Mouse (Mus musculus) midbrain, embryonic 13.5 days (tissue): ENCODE measurements at regions not wholly inside any gene's neighbourhood (a gene's known extent, or its start where the extent isn't known, plus 50 kb on each side); places are given as distances from the start of the nearest gene placed in this dataset.

Source experiments
- ATAC-seq: fragments of 200-750 bp; cut with Nextera tagmentation; 2 replicates; pipeline ENCODE4 v1.8.0; 2017; ENCODE audit warnings: mild to moderate bottlenecking, moderate TSS enrichment, moderate library complexity
- H3K27ac ChIP-seq: fragments of 300-500 bp; sonication (generic); 2 replicates; pipeline ENCODE4 v1.5.1; 2015; ENCODE audit warnings: inconsistent platforms, mild to moderate bottlenecking, moderate library complexity
- H3K27me3 ChIP-seq: fragments of 300-500 bp; sonication (generic); 2 replicates; pipeline ENCODE4 v1.6.1; 2015; ENCODE audit warnings: mild to moderate bottlenecking, inconsistent platforms
- H3K36me3 ChIP-seq: fragments of 300-500 bp; sonication (generic); 2 replicates; pipeline ENCODE4 v1.6.1; 2015; ENCODE audit warnings: mild to moderate bottlenecking, inconsistent platforms
- H3K4me1 ChIP-seq: fragments of 300-500 bp; sonication (generic); replicated peaks from 2 replicates; pipeline ENCODE4 v1.6.1; 2015; ENCODE audit warnings: inconsistent platforms
- H3K4me2 ChIP-seq: fragments of 300-500 bp; sonication (generic); replicated peaks from 2 replicates; pipeline ENCODE4 v1.6.1; 2015; ENCODE audit warnings: moderate library complexity, mild to moderate bottlenecking, inconsistent platforms
- H3K4me3 ChIP-seq: fragments of 300-500 bp; sonication (generic); replicated peaks from 2 replicates; pipeline ENCODE4 v1.5.1; 2015; ENCODE audit warnings: mild to moderate bottlenecking, inconsistent platforms
- H3K9ac ChIP-seq: fragments of 300-500 bp; sonication (generic); replicated peaks from 2 replicates; pipeline ENCODE4 v1.6.1; 2015; ENCODE audit warnings: mild to moderate bottlenecking, inconsistent platforms
- H3K9me3 ChIP-seq: fragments of 300-500 bp; sonication (generic); 2 replicates; pipeline ENCODE4 v1.6.1; 2016; ENCODE audit warnings: mild to moderate bottlenecking, inconsistent platforms
- WGBS: fragments of 180-500 bp; shearing (Covaris S2); methylation state at CpG from one replicate; pipeline ENCODE4 v1.1.7; 2015; 5-methylcytosine and 5-hydroxymethylcytosine counted together

- no peak overlapping the region for H3K27ac ChIP-seq
- H3K9ac ChIP-seq = no peak overlapping the region
- no peak overlapping the region for H3K4me2 ChIP-seq
- H3K9me3 ChIP-seq = no peaks in the 10 kb centered on the region
- H3K36me3 ChIP-seq = no peaks in the 10 kb centered on the region
- H3K4me3 ChIP-seq = no peak overlapping the region
- ATAC-seq = 0 out of 2 replicates have a peak, but pooled peaks have one; percentile 40
- no peaks in the 10 kb centered on the region for H3K4me1 ChIP-seq
- H3K27me3 ChIP-seq = no peaks in the 10 kb centered on the region
- 72% methylated on average over 3 of the region's 3 CpGs for WGBS
These were observed 322.3 kb downstream of the Tcerg1l start for GRCm38 (mm10) chr7:138075231-138075630.

DNA sequence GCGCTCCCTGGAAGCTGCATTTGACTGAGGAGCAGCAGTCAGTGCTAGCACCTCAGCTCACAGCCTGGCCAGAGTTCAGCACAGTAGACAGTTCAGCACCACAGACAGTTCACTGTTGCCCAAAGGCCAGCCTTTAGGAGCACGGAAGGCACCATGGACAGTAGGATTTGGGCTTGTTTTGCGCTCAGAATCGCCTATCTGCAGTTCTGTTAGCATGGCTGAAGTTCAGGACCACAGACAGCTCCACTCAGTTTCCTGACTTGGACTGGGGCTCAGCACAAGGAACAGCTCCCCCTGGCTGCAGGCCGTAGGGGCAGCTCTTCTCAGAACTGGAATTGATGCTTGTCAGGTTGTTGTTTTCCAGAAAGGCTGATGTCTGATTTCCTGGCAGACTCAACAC lies 313.6 kb downstream of the Tcerg1l start:
- Histone ChIP-seq H3K4me3 (no peak overlapping the region), H3K4me1 (no peaks in the 10 kb centered on the region), H3K36me3 (no peaks in the 10 kb centered on the region), H3K9me3 (no peaks in the 10 kb centered on the region), H3K27me3 (no peaks in the 10 kb centered on the region), H3K27ac (no peak overlapping the region), H3K4me2 (no peak overlapping the region), H3K9ac (no peak overlapping the region)
- 15% methylated on average over 5 of the region's 5 CpGs for WGBS
- ATAC-seq = 0 out of 2 replicates have a peak, but pooled peaks have one; percentile 17

GRCm38 (mm10) chr7:138107471-138108210 lies 289.9 kb downstream of the Tcerg1l start:
- H3K36me3 ChIP-seq = no peaks in the 10 kb centered on the region
- no peak overlapping the region for H3K27ac ChIP-seq
- no peaks in the 10 kb centered on the region for H3K4me1 ChIP-seq
- no peaks in the 10 kb centered on the region for H3K27me3 ChIP-seq
- no peak overlapping the region for H3K9ac ChIP-seq
- no peak overlapping the region for H3K4me3 ChIP-seq
- no peak overlapping the region for H3K4me2 ChIP-seq
- WGBS = 64% methylated on average over 7 of the region's 7 CpGs
- H3K9me3 ChIP-seq = no peaks in the 10 kb centered on the region
- no peak for ATAC-seq

GRCm38 (mm10) chr7:138121497-138121896 lies 276.0 kb downstream of the Tcerg1l start:
- no peak overlapping the region for H3K4me3 ChIP-seq
- H3K9ac ChIP-seq = no peak overlapping the region
- H3K27ac ChIP-seq = peak overlapping the region; percentile 48; the same call in 1 of the 2 replicates
- H3K9me3 ChIP-seq = no peaks in the 10 kb centered on the region
- WGBS = 39% methylated on average over 4 of the region's 4 CpGs
- no peaks in the 10 kb centered on the region for H3K36me3 ChIP-seq
- H3K4me2 ChIP-seq = no peak overlapping the region
- no peaks in the 10 kb centered on the region for H3K27me3 ChIP-seq
- peak; percentile 56 for ATAC-seq
- H3K4me1 ChIP-seq = peaks cover 7% of the 10 kb centered on the region; the same call in 1 of the 2 replicates

GRCm38 (mm10) chr7:138129701-138130100 lies 267.8 kb downstream of the Tcerg1l start:
- WGBS = 52% methylated on average over 2 of the region's 2 CpGs
- ATAC-seq = no peak

DNA sequence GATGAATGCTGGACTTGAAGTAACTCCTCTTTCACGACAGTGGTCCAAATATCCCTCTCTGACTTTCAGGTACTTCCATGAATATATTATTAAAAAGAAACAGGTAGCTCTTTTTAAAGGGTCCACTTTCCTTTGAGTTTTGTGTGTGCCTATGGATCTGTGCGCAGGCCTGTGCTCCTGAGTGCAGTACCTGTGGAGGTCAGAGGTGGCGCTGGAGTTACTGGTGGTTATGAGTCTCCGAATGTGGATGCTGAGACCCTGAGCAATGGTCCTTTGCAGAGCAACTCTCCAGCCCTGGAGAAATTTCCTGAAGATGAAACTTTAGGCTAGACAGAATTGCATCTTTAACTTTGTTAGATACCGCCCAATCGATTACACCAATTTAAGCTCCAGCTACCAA lies 264.1 kb downstream of the Tcerg1l start:
- Histone ChIP-seq H3K4me2 (no peak overlapping the region), H3K36me3 (no peaks in the 10 kb centered on the region), H3K4me3 (no peak overlapping the region), H3K4me1 (peaks cover 3% of the 10 kb centered on the region; the same call in 1 of the 2 replicates), H3K27ac (no peak overlapping the region), H3K9ac (no peak overlapping the region), H3K27me3 (no peaks in the 10 kb centered on the region), H3K9me3 (no peaks in the 10 kb centered on the region)
- no peak for ATAC-seq
- WGBS = 91% methylated on average over 6 of the region's 6 CpGs

More at GRCm38 (mm10) chr7:138129701-138130100, 267.8 kb downstream of the Tcerg1l start:
- Histone ChIP-seq H3K4me2 (no peak overlapping the region), H3K9ac (no peak overlapping the region), H3K9me3 (no peaks in the 10 kb centered on the region), H3K27me3 (no peaks in the 10 kb centered on the region), H3K36me3 (no peaks in the 10 kb centered on the region), H3K4me1 (0 out of 2 replicates have a peak, but pooled peaks cover 3% of the 10 kb centered on the region), H3K27ac (no peak overlapping the region), H3K4me3 (no peak overlapping the region)

- Histone ChIP-seq H3K4me3 (no peak overlapping the region), H3K4me2 (no peak overlapping the region), H3K9me3 (no peaks in the 10 kb centered on the region), H3K4me1 (no peaks in the 10 kb centered on the region; the same call in 1 of the 2 replicates), H3K27me3 (no peaks in the 10 kb centered on the region), H3K27ac (no peak overlapping the region), H3K36me3 (no peaks in the 10 kb centered on the region), H3K9ac (no peak overlapping the region)
- 42% methylated on average over 1 of the region's 1 CpGs for WGBS
- ATAC-seq = no peak
These were observed 259.6 kb downstream of the Tcerg1l start for GRCm38 (mm10) chr7:138137934-138138333.

- Histone ChIP-seq H3K4me1 (no peaks in the 10 kb centered on the region; the same call in 1 of the 2 replicates), H3K4me2 (no peak overlapping the region), H3K9me3 (no peaks in the 10 kb centered on the region), H3K4me3 (no peak overlapping the region), H3K27me3 (no peaks in the 10 kb centered on the region), H3K27ac (no peak overlapping the region), H3K36me3 (no peaks in the 10 kb centered on the region), H3K9ac (no peak overlapping the region)
- no peak for ATAC-seq
- WGBS = 87% methylated on average over 5 of the region's 5 CpGs
These were observed 257.8 kb downstream of the Tcerg1l start for GRCm38 (mm10) chr7:138139766-138140165.

- Histone ChIP-seq H3K9me3 (no peaks in the 10 kb centered on the region), H3K4me1 (peaks cover 8% of the 10 kb centered on the region), H3K36me3 (no peaks in the 10 kb centered on the region), H3K9ac (no peak overlapping the region), H3K27me3 (no peaks in the 10 kb centered on the region; the same call in 1 of the 2 replicates), H3K4me3 (no peak overlapping the region), H3K27ac (no peak overlapping the region), H3K4me2 (no peak overlapping the region)
- WGBS = 81% methylated on average over 2 of the region's 2 CpGs
- ATAC-seq = no peak
These were observed 248.0 kb downstream of the Tcerg1l start for GRCm38 (mm10) chr7:138149496-138149895.

GRCm38 (mm10) chr7:138153455-138154167 lies 243.9 kb downstream of the Tcerg1l start:
- no peaks in the 10 kb centered on the region; the same call in 1 of the 2 replicates for H3K27me3 ChIP-seq
- 0 out of 2 replicates have a peak, but pooled peaks have one; percentile 20 for ATAC-seq
- H3K9ac ChIP-seq = no peak overlapping the region
- H3K27ac ChIP-seq = no peak overlapping the region
- H3K9me3 ChIP-seq = no peaks in the 10 kb centered on the region
- no peaks in the 10 kb centered on the region for H3K36me3 ChIP-seq
- H3K4me1 ChIP-seq = peaks cover 8% of the 10 kb centered on the region
- H3K4me2 ChIP-seq = no peak overlapping the region
- 27% methylated on average over 4 of the region's 4 CpGs for WGBS
- no peak overlapping the region for H3K4me3 ChIP-seq
